Mouse (Mus musculus): ENCODE data around the gene Hcn1. TPM values are rescaled to one million over a fixed set of nuclear protein-coding genes. Genes with fewer than 3 reads are reported as not detected.

Hcn1 gene
- total RNA-seq, 4 experiments from 2014 or later, result 0.60 to 1.2 (median 0.81) TPM

GRCm38 (mm10) chr13:118023381-118023780, 421.3 kb downstream of the Hcn1 start:
- DNase-seq (ENCODE audit: low spot score), result no peak

GRCm38 (mm10) chr13:118026510-118026909, 424.4 kb downstream of the Hcn1 start:
- no peak for DNase-seq (ENCODE audit: low spot score)

GRCm38 (mm10) chr13:118027868-118028267, 425.7 kb downstream of the Hcn1 start:
- no peak for DNase-seq (ENCODE audit: low spot score)

- no peak for DNase-seq (ENCODE audit: low spot score)
These were observed 426.5 kb downstream of the Hcn1 start for GRCm38 (mm10) chr13:118028662-118029061.

- DNase-seq (ENCODE audit: low spot score), result no peak
These were observed 427.5 kb downstream of the Hcn1 start for GRCm38 (mm10) chr13:118029579-118029978.

- DNase-seq (ENCODE audit: low spot score), result no peak
These were observed 433.5 kb downstream of the Hcn1 start for GRCm38 (mm10) chr13:118035598-118035997.

All from heart, adult 8-10 months (tissue).